Mouse (Mus musculus): ENCODE data around the gene Mif.

GRCm38 (mm10) chr10:75889406-75890153, 29.5 kb upstream of the Mif start:
- no peak for TF ChIP-seq CTCF (IDR thresholded peaks at IDR 0.05; ENCODE audit: insufficient read depth, low read length)
- no peak for TF ChIP-seq POLR2A (IDR thresholded peaks at IDR 0.05; ENCODE audit: borderline replicate concordance, extremely low read depth, low read depth, low read length)
